Mouse (Mus musculus) CH12.LX (cell line): ENCODE data around the gene Ankrd49. TPM values are rescaled to one million over a fixed set of nuclear protein-coding genes. Genes with fewer than 3 reads are reported as not detected.

Experiments used
- DNase-seq: peaks from one replicate; pipeline ENCODE4 v3.0.0-alpha.2; 2013; ENCODE audit errors: extremely low read depth
- H3K27ac ChIP-seq: 2 replicates; pipeline ENCODE4 v1.5.1; 2012; ENCODE audit warnings: low read depth, mild to moderate bottlenecking, control low read depth, moderate library complexity; ENCODE audit not compliant: insufficient read depth
- H3K27me3 ChIP-seq: replicated peaks from 2 replicates; pipeline ENCODE3; 2012; ENCODE audit warnings: inconsistent platforms
- H3K36me3 ChIP-seq, 2 experiments: replicated peaks in 1 of 2; 2 replicates each; pipeline versions ENCODE3 to v1.6.1; 2012; ENCODE audit warnings: inconsistent platforms in 1 of 2, low read length in 1 of 2, mild to moderate bottlenecking in 1 of 2, mixed read lengths in 1 of 2, moderate library complexity in 1 of 2; ENCODE audit not compliant: control insufficient read depth in 1 of 2, insufficient read depth in 1 of 2
- H3K4me1 ChIP-seq, 2 experiments: 2 replicates each; pipeline ENCODE4 v1.6.1; 2012; ENCODE audit warnings: inconsistent platforms in 1 of 2, moderate library complexity in 1 of 2; ENCODE audit not compliant: insufficient read depth in 2 of 2, control insufficient read depth in 1 of 2
- H3K4me2 ChIP-seq: 2 replicates; pipeline ENCODE4 v1.6.1; 2012; ENCODE audit warnings: low read depth, mild to moderate bottlenecking, control low read depth; ENCODE audit not compliant: poor library complexity, insufficient read depth, severe bottlenecking
- H3K4me3 ChIP-seq, 3 experiments: fragments of 150-350 bp in 1 of 3; sonication (generic) in 1 of 3; replicated peaks in 1 of 3; 2 replicates each; pipeline versions ENCODE3 to v1.5.1; 2011 to 2012; ENCODE audit warnings: low read depth in 2 of 3, low read length in 2 of 3, mild to moderate bottlenecking in 2 of 3, moderate library complexity in 2 of 3, control low read depth in 1 of 3, improper control_type of control experiment in 1 of 3, inconsistent platforms in 1 of 3, mixed read lengths in 1 of 3; ENCODE audit not compliant: poor library complexity in 1 of 3
- H3K79me2 ChIP-seq: replicated peaks from 2 replicates; pipeline ENCODE4 v1.6.1; 2012; ENCODE audit warnings: mild to moderate bottlenecking, moderate library complexity; ENCODE audit not compliant: control insufficient read depth, poor library complexity, insufficient read depth, severe bottlenecking; ENCODE audit errors: extremely low read depth
- H3K9ac ChIP-seq: 2 replicates; pipeline ENCODE4 v1.6.1; 2012; ENCODE audit warnings: low read depth, mild to moderate bottlenecking, control low read depth, moderate library complexity; ENCODE audit not compliant: insufficient read depth
- H3K9me3 ChIP-seq: replicated peaks from 2 replicates; pipeline ENCODE3; 2012; ENCODE audit warnings: low read length, inconsistent platforms, mixed read lengths
- CHD1 ChIP-seq: IDR thresholded peaks from 2 replicates; pipeline ENCODE4 v1.6.1; 2012; ENCODE audit warnings: low read depth, low read length, improper control_type of control experiment, inconsistent platforms
- CTCF ChIP-seq, 2 experiments: IDR thresholded peaks in 1 of 2; conservative IDR thresholded peaks in 1 of 2; 2 replicates each; pipeline ENCODE4 v1.5.1; 2011 to 2012; ENCODE audit warnings: low read depth in 2 of 2, low read length in 2 of 2, improper control_type of control experiment in 1 of 2, inconsistent platforms in 1 of 2, mild to moderate bottlenecking in 1 of 2, moderate library complexity in 1 of 2
- E2F4 ChIP-seq: IDR thresholded peaks from 2 replicates; pipeline ENCODE4 v1.6.1; 2011; ENCODE audit warnings: low read depth, low read length, improper control_type of control experiment; ENCODE audit not compliant: insufficient replicate concordance
- ETS1 ChIP-seq: conservative IDR thresholded peaks from 2 replicates; pipeline ENCODE4 v1.6.1; 2012; ENCODE audit warnings: low read depth, mild to moderate bottlenecking, inconsistent platforms, low read length, improper control_type of control experiment, moderate library complexity
- IRF4 ChIP-seq: IDR thresholded peaks from 2 replicates; pipeline ENCODE4 v1.6.1; 2014; ENCODE audit warnings: low read depth, mild to moderate bottlenecking, inconsistent platforms, low read length, improper control_type of control experiment
- MXI1 ChIP-seq: IDR thresholded peaks from 2 replicates; pipeline ENCODE4 v1.6.1; 2011; ENCODE audit warnings: mild to moderate bottlenecking, low read depth, low read length, improper control_type of control experiment
- MYC ChIP-seq: IDR thresholded peaks from 2 replicates; pipeline ENCODE4 v1.6.1; 2011; ENCODE audit warnings: low read depth, mild to moderate bottlenecking, improper control_type of control experiment, low read length
- NRF1 ChIP-seq: IDR thresholded peaks from 2 replicates; pipeline ENCODE4 v1.6.1; 2014; ENCODE audit warnings: low read depth, mild to moderate bottlenecking, inconsistent platforms, low read length, improper control_type of control experiment, moderate library complexity
- PAX5 ChIP-seq: IDR thresholded peaks from 2 replicates; pipeline ENCODE4 v1.6.1; 2012; ENCODE audit warnings: low read length, inconsistent platforms, mixed read lengths
- RAD21 ChIP-seq: IDR thresholded peaks from 2 replicates; pipeline ENCODE4 v1.6.1; 2011; ENCODE audit warnings: low read depth, mild to moderate bottlenecking, low read length, improper control_type of control experiment, moderate library complexity
- TCF12 ChIP-seq: IDR thresholded peaks from 2 replicates; pipeline ENCODE4 v1.6.1; 2014; ENCODE audit warnings: low read depth, mild to moderate bottlenecking, inconsistent platforms, low read length, improper control_type of control experiment
- ZNF384 ChIP-seq: IDR thresholded peaks from 2 replicates; pipeline ENCODE4 v1.6.1; 2012; ENCODE audit warnings: low read depth, low read length, improper control_type of control experiment, inconsistent platforms
- dilution Hi-C: fragments of 300-500 bp; cut with MboI; formaldehyde crosslinking; loops from 2 replicates; pipeline ENCODE4 v1.14.3; 2020; ENCODE audit warnings: low sequenced_read_pairs; ENCODE audit not compliant: extremely low pct_unique_long_range_greater_than_20kb, extremely low pct_ligation_motif_present
- in situ Hi-C: fragments of 300-500 bp; cut with MboI; formaldehyde crosslinking; loops from 3 replicates; pipeline ENCODE4 v1.14.3; 2019; ENCODE audit warnings: low sequenced_read_pairs, low pct_ligation_motif_present, low pct_unique_long_range_greater_than_20kb, mixed read lengths
- polyA plus RNA-seq: library from polyadenylated mRNA; unstranded; fragments of >175 nt; gene quantifications from 2 replicates; pipeline ENCODE4 v1.2.1, GENCODE M21; 2012; ENCODE audit warnings: low read depth; ENCODE audit not compliant: insufficient read length
- total RNA-seq, 2 experiments: library from RNA; depleted of rRNA; stranded (reverse); fragments of 300-350 nt in 1 of 2; fragments of >200 nt in 1 of 2; gene quantifications; 2 replicates each; pipeline ENCODE4 v1.2.3; 2012 to 2014

The Ankrd49 gene
- total and polyA plus RNA-seq, 3 experiments: 33.8 to 62.5 (median 49.6) TPM

- Histone ChIP-seq H3K27me3 (no peaks in the 10 kb centered on the region), H3K4me3 (no peak overlapping the region), H3K4me1 (peaks cover 4 to 8% of the 10 kb centered on the region in 2 experiments), H3K9me3 (no peaks in the 10 kb centered on the region), H3K36me3 (no peaks in the 10 kb centered on the region), H3K79me2 (no peaks in the 10 kb centered on the region), H3K27ac (no peak overlapping the region), H3K9ac (no peak overlapping the region), H3K4me2 (no peak overlapping the region)
- dilution Hi-C loops: no loop called here
- no peak for TF ChIP-seq RAD21
- TF ChIP-seq IRF4: no peak
- TF ChIP-seq CHD1: no peak
- TF ChIP-seq TCF12: no peak
- TF ChIP-seq CTCF (conservative IDR thresholded peaks at IDR 0.05 in 1 of 2, IDR thresholded peaks at IDR 0.05 in 1 of 2; ENCODE audit: low read depth in 2 of 2, low read length in 2 of 2): no peak
- TF ChIP-seq E2F4: no peak
- no peak for TF ChIP-seq ZNF384
- no peak for TF ChIP-seq PAX5
- no peak for TF ChIP-seq NRF1
- in situ Hi-C loops: no loop called here
- DNase-seq: no peak
Observed at GRCm38 (mm10) chr9:14753947-14754346, 30.7 kb downstream of the Ankrd49 start.

GRCm38 (mm10) chr9:14752001-14752522 lies 32.6 kb downstream of the Ankrd49 start, which contains the start of gene Fut4:
Gene Fut4, minus strand, starts transcription at chr9:14752393.
- H3K4me3 ChIP-seq: no peak within 1 kb of the TSS
- no peak within 1 kb of the TSS for H3K4me2 ChIP-seq
- H3K9ac ChIP-seq: no peak within 1 kb of the TSS
- H3K79me2 ChIP-seq: no peaks in the 10 kb centered on the region
- H3K4me1 ChIP-seq: peaks cover 0 to 3% of the 10 kb centered on the region in 2 experiments; a peak in 2 of 4 replicates
- in situ Hi-C loops: no loop called here
- DNase-seq: no peak
- no peaks in the 10 kb centered on the region for H3K36me3 ChIP-seq
- H3K27ac ChIP-seq: no peak within 1 kb of the TSS
- no peaks in the 10 kb centered on the region for H3K9me3 ChIP-seq
- TF ChIP-seq NRF1: peak; percentile 47; the same call in 1 of the 2 replicates
- TF ChIP-seq MXI1: no peak
- dilution Hi-C loops: no loop called here
- H3K27me3 ChIP-seq: no peaks in the 10 kb centered on the region

- in situ Hi-C loops: no loop called here
- no peak for TF ChIP-seq MYC
- TF ChIP-seq IRF4: no peak
- no peak for TF ChIP-seq NRF1
- TF ChIP-seq ETS1: no peak
- H3K27ac ChIP-seq: no peak overlapping the region
- peaks cover 0 to 3% of the 10 kb centered on the region in 2 experiments; a peak in 2 of 4 replicates for H3K4me1 ChIP-seq
- no peak overlapping the region for H3K4me3 ChIP-seq
- no peaks in the 10 kb centered on the region for H3K9me3 ChIP-seq
- dilution Hi-C loops: no loop called here
- no peaks in the 10 kb centered on the region for H3K27me3 ChIP-seq
- H3K79me2 ChIP-seq: no peaks in the 10 kb centered on the region
- H3K4me2 ChIP-seq: no peak overlapping the region
- DNase-seq: no peak
- no peaks in the 10 kb centered on the region for H3K36me3 ChIP-seq
- no peak overlapping the region for H3K9ac ChIP-seq
Observed at GRCm38 (mm10) chr9:14751503-14752000, 33.1 kb downstream of the Ankrd49 start.
